Mouse (Mus musculus): Measurements from ENCODE around the gene Cd3e. TPM values are rescaled to one million over a fixed set of nuclear protein-coding genes. Genes with fewer than 3 reads are reported as not detected.

The Cd3e gene
- total and polyA plus RNA-seq, 3 experiments = 0.34 to 1.5 (median 0.55) TPM

GRCm38 (mm10) chr9:45015841-45016240 is 6.4 kb upstream of the Cd3e start:
- DNase-seq = no peak

- DNase-seq = no peak
Measured at GRCm38 (mm10) chr9:45014879-45015278, 5.5 kb upstream of the Cd3e start.

GRCm38 (mm10) chr9:45011291-45011690 is 1.9 kb upstream of the Cd3e start:
- DNase-seq = no peak

- no peak for DNase-seq
Measured at GRCm38 (mm10) chr9:45010461-45010860, 1.0 kb upstream of the Cd3e start.

- DNase-seq = no peak
Measured at GRCm38 (mm10) chr9:45008342-45008741, 1.1 kb downstream of the Cd3e start.

GRCm38 (mm10) chr9:45007404-45007803 is 2.0 kb downstream of the Cd3e start:
- no peak for DNase-seq

GRCm38 (mm10) chr9:45000249-45000648 is 9.2 kb downstream of the Cd3e start:
- DNase-seq = no peak

- DNase-seq = no peak
Measured at GRCm38 (mm10) chr9:44999776-45000175, 9.7 kb downstream of the Cd3e start.

- DNase-seq = peak; percentile 17
Measured at GRCm38 (mm10) chr9:44999171-44999570, 10.3 kb downstream of the Cd3e start.

- DNase-seq = no peak
Measured at GRCm38 (mm10) chr9:44998138-44998537, 11.3 kb downstream of the Cd3e start.

GRCm38 (mm10) chr9:44996590-44996989 is 12.8 kb downstream of the Cd3e start:
- DNase-seq = no peak

- no peak for DNase-seq
Measured at GRCm38 (mm10) chr9:44994962-44995361, 14.5 kb downstream of the Cd3e start.

- DNase-seq = no peak
Measured at GRCm38 (mm10) chr9:44993268-44993667, 16.2 kb downstream of the Cd3e start.

- DNase-seq = no peak
Measured at GRCm38 (mm10) chr9:44992271-44992670, 17.2 kb downstream of the Cd3e start.

GRCm38 (mm10) chr9:44991821-44992220 is 17.6 kb downstream of the Cd3e start:
- DNase-seq = no peak

GRCm38 (mm10) chr9:44986976-44987375 is 22.5 kb downstream of the Cd3e start:
- DNase-seq = no peak

GRCm38 (mm10) chr9:44986242-44986781 is 23.1 kb downstream of the Cd3e start:
- peak; percentile 15 for DNase-seq

GRCm38 (mm10) chr9:44985721-44986161 is 23.7 kb downstream of the Cd3e start:
- DNase-seq = no peak

GRCm38 (mm10) chr9:44983001-44983400 is 26.4 kb downstream of the Cd3e start:
- DNase-seq = no peak

- DNase-seq = no peak
Measured at GRCm38 (mm10) chr9:44982531-44982930, 26.9 kb downstream of the Cd3e start.

GRCm38 (mm10) chr9:44982081-44982480 is 27.3 kb downstream of the Cd3e start:
- DNase-seq = no peak

GRCm38 (mm10) chr9:44981676-44982075 is 27.8 kb downstream of the Cd3e start, which contains the start of gene Cd3d:
Cd3d (plus strand) TSS chr9:44981786.
- DNase-seq = no peak

GRCm38 (mm10) chr9:44981104-44981503 is 28.3 kb downstream of the Cd3e start:
- no peak for DNase-seq

GRCm38 (mm10) chr9:44980242-44980641 is 29.2 kb downstream of the Cd3e start, which contains the start of gene Cd3g:
Cd3g (minus strand) TSS chr9:44980431.
- no peak for DNase-seq
